Mouse (Mus musculus): ENCODE measurements at regions not wholly inside any gene's neighbourhood (a gene's known extent, or its start where the extent isn't known, plus 50 kb on each side); places are given as distances from the start of the nearest gene placed in this dataset.
"Not testable (repeated sequence)": the region's sequence is repeated elsewhere in the genome, so short reads cannot be mapped to it uniquely, and the experiment has no call there.

DNA sequence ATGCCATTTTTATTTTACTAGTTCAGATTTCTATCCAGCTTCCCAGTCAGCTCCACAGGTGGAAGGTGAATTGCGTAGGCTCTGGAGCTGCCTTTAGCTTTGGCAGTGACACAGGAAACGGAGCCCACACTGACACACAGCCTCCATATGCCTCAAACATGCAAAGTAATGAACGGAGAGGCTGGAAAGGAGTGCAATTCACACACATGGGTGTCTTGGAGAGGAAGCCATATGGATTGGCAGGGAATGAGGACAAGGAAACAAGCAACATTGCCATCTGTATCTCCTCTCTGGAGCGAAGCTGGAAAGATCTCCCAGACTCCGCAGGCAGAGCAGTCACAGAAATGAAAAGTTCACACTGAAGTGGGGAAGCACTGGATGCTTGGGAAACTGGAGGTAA, 201.6 kb upstream of the 4930452B06Rik start:
- DNase-seq (ENCODE audit: low read depth, low spot score): no peak

DNA sequence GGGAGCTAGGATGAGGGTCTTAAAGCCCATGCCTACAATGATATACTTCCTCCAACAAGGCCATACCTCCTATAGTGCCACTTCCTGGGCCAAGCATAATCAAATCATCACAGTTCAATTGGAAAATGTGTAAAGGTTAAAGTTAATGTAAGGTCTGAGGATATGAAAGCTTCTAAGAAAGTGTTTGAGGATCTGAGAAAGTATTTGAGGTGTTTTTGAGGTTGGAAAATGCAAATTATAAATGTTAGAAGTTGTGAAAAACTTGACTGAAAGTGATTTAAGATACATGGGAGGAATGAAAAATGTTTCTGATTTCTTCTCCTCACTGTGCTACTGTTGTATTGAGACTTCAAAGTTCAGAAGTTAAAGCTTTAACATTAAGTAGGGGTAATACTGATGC, 185.5 kb upstream of the 4930452B06Rik start:
- DNase-seq (ENCODE audit: low read depth, low spot score): no peak

DNA sequence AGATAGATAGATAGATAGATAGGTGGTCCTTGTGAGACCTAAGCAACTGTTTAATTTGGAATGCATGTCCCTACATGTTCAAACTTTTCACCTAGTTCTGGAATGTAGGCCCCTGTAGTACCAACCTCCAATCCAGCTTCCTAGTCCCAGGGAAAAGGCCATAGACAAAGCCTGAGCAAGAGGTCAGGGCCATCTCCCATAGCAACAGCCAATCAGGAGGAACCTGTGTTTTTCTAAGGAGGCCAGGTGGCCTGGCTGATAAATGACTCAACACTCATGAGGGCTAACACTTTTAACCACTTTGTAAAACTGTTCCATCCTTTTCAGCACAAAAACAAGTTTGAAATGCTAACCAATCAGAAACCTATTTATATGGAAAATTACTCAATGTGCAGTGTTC, 184.2 kb upstream of the 4930452B06Rik start:
- DNase-seq (ENCODE audit: low read depth, low spot score): peak; percentile 2

DNA sequence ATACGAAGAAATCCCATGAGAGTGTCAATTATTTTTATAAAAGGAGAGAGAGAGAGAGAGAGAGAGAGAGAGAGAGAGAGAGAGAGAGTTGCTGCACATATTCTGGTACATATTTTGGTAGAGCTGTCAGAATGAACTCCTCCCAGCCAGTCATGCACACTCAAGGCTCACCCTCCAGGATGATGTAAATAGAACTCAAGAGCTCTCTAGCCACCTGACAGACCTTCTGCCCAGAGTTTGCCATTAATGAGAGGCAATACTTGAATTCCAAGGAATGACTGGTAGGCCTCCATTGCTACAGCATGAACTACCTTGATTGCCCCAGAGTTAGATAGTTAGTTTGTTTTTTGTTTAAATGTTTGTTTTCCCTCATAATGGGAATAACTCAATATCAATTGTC, 167.5 kb upstream of the 4930452B06Rik start:
- no peak for DNase-seq (ENCODE audit: low read depth, low spot score)

DNA sequence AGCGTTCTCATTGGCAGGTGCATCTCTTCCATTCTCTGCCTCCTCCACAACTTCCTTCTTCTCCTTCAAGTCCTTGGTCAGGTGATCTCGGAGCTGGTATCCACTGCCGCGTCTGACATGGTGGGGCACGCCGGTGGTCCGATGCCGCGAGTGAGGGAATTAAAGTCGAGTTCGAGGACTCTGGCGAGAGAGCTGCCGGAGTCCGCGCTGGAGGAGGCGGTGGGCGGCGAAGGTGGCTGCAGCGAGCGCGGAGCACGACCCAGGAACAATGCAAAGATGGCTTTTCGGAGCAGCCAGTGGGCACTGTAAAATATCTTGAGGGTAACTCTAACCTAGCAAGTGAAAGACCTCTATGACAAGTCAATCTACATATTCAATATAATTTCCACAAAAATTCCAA, 134.2 kb upstream of the 4930452B06Rik start:
- not testable (repeated sequence) for DNase-seq (ENCODE audit: low read depth, low spot score)

DNA sequence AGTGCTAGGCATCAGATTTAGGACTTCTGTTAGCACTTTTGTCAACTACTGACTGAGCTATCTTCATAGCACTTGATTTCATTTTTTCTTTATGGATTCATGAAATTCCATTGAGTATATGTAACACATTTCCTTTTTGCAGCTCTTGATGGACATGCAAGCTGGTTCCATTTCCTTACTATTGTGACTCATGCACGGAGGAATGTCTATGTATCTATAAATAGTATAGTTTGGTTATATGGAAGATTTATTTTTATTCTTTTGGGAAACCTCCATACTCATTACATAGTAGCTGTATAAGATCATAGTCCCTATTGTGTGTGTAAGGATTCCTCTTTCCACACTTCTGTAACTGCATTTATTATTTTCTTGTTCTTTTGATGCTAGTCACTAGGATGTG, 123.3 kb upstream of the 4930452B06Rik start:
- DNase-seq (ENCODE audit: low read depth, low spot score): no peak

DNA sequence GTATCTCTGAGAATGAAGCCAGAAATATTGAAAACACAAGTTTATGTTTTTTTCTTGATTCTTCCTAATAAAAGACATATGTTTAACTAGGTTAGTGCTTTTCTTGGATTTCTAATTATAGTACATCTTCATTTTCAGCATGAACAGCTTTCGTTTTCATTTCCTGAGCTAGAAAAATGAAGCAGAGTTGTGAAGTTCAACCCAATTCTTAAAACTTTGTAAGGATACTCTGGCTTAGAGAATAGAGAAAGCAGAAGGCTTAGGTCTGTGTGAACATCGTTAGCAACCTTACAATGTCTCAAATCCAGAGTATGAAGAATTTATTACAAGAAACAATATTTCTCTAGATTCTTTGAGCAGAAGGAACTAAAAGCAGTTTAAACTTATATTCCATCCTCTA, 94.5 kb upstream of the 4930452B06Rik start:
- no peak for DNase-seq (ENCODE audit: low read depth, low spot score)

DNA sequence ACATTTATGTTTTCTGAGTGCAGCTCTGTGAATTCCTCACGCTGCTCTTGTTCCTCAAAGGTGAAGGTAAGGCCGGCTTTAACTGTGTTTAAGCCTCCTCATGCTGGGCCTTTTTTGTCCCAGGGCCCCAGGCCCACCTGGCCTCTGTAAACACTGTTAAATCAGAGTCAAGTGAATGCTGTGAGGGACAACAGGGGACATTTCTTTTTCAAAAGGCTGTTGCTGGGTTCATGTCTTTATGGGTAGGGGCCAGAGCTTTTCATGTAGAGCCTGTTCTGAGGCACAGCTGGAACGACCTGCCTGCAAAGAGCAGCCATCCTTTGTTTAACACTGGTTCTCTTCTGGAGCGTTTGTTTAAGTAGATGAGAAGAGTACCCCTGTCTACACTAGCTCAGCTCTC, 70.8 kb upstream of the 4930452B06Rik start:
- no peak for DNase-seq (ENCODE audit: low read depth, low spot score)

DNA sequence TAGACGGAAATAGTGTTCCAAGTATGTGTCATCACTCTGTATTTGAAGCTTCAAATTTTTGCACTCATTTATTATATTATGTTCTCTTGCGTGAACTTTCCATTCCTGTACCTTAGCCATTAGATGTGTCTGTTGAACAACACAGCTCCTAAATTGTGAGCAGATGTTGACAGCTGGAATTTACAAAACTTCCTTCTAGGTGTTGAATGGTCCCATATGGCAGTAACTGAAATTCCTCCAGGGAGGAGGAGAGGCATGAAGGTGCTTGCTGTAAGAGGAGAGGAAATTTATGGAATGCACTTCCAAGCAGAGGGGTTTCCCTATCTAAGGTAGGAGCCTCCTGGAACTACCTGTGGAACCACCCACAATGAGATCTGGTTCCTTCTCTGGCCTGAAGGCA, 67.2 kb upstream of the 4930452B06Rik start:
- DNase-seq (ENCODE audit: low read depth, low spot score): no peak

DNA sequence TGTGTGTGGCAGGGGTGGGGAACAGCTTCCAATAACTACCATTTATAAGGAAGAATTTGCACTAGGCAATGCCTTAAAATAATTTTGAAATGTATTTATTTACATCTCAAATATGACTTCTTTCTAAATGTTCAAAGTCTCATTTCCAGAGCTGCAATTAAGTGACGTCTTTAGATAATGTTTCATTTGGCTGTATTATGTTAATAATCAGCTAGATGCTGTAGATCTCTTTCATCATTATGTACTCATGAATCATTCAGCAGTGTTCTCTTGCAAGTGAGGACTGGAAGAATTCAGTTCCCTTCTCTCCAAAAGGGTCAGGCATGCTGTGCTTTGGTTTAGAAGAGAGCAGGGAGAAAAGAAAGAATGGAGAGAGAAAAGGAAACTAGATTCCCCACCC, 61.3 kb upstream of the 4930452B06Rik start:
- DNase-seq (ENCODE audit: low read depth, low spot score): no peak
